Mouse (Mus musculus) G1E (cell line): Measurements from ENCODE around the gene Msh5.

ENCODE experiments used
- CTCF ChIP-seq: IDR thresholded peaks from 2 replicates; pipeline ENCODE4 v1.5.1; 2012; ENCODE audit warnings: low read depth, low read length, inconsistent platforms, mixed read lengths
- GATA1 ChIP-seq: IDR thresholded peaks from 2 replicates; pipeline ENCODE4 v1.6.1; 2012; ENCODE audit warnings: borderline replicate concordance, low read length, inconsistent platforms, mixed read lengths
- GATA2 ChIP-seq: IDR thresholded peaks from 2 replicates; pipeline ENCODE4 v1.6.1; 2012; ENCODE audit warnings: low read depth, low read length, inconsistent platforms, borderline replicate concordance
- POLR2AphosphoS5 ChIP-seq: IDR thresholded peaks from 2 replicates; pipeline ENCODE4 v1.6.1; 2012; ENCODE audit warnings: low read depth, low read length, inconsistent platforms; ENCODE audit not compliant: insufficient replicate concordance
- TAL1 ChIP-seq: conservative IDR thresholded peaks from 2 replicates; pipeline ENCODE4 v1.6.1; 2012; ENCODE audit warnings: low read depth, low read length, inconsistent platforms, mixed read lengths

GRCm38 (mm10) chr17:35000717-35001451 is 45.7 kb downstream of the Msh5 start, which contains the start of gene Vars:
- TF ChIP-seq GATA1, result no peak
- no peak for TF ChIP-seq TAL1
- no peak for TF ChIP-seq POLR2AphosphoS5
- TF ChIP-seq GATA2, result no peak
- no peak for TF ChIP-seq CTCF
